Mouse (Mus musculus): Measurements from ENCODE around the gene Traf3ip1. TPM values are rescaled to one million over a fixed set of nuclear protein-coding genes. Genes with fewer than 3 reads are reported as not detected.
A peak's percentile ranks its signal among the peaks of the same experiment; 100 is the strongest.

The Traf3ip1 gene
- polyA plus RNA-seq, 1 experiment from 2014 or later, result 2.5 TPM

DNA sequence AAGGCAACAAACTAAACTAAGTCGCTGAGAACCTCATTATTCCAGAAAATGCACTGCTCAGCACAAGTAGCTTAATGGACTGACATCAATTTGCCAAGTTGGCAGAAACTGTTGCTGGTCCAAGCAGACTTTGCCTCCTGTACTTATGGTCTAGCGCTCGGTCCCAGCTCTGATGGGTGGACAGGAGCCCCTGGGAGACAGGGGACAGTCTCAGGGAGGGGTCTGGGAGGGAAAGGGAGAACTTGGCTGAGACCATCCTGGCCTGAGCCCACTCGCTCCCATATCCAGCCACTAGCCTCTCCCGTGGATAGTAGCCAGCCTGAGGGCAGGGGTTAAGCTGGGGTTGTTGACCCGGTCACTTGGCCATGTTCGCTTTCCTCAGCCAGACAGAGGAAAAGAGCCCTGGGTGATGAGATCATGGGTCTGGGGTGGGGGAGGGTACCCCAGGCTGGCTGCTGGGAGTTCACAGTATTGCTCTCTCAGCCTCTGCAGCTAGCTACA, 38.7 kb upstream of the Traf3ip1 start:
- Histone ChIP-seq H3K27me3 (no peaks in the 10 kb centered on the region), H3K27ac (peak overlapping the region; percentile 85), H3K9me3 (replicated peaks) (no peaks in the 10 kb centered on the region), H3K4me2 (peak overlapping the region; percentile 48), H3K4me1 (replicated peaks) (peaks cover 82% of the 10 kb centered on the region), H3K36me3 (no peaks in the 10 kb centered on the region), H3K9ac (peak overlapping the region; percentile 42), H3K4me3 (replicated peaks) (no peak overlapping the region)
- ATAC-seq (ENCODE audit: low read depth), result no peak
- DNase-seq, result no peak
- WGBS (ENCODE audit: insufficient replicate concordance), result 60% methylated on average over 7 of the region's 7 CpGs

DNA sequence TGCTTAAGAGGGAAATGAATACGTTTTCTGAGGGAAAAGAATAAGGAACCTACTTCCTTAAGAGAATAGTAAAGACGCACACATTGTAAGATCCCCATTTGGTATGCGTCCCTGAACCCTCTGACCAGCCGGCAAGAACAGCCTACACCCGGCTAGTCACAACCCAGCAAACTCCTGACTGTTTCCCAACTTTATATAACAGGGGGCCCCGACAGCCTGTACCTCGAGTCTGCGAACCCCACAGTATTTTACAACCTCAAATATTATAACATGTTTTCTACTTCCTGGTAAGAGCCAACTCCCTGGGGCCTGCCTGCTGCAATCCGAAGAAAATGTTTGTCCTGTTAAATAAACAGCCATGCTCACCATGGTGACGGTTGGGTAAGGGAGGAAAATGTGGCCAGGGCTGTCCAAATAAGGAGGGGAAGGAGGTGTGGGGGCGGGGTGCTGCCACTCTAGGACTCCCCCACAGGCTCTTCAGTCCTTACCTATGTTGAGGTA, 38.1 kb upstream of the Traf3ip1 start:
- Histone ChIP-seq H3K27ac (peak overlapping the region; percentile 85), H3K4me2 (peak overlapping the region; percentile 48), H3K4me3 (replicated peaks) (no peak overlapping the region), H3K27me3 (no peaks in the 10 kb centered on the region), H3K4me1 (replicated peaks) (peaks cover 84% of the 10 kb centered on the region), H3K36me3 (no peaks in the 10 kb centered on the region), H3K9ac (peak overlapping the region; percentile 42), H3K9me3 (replicated peaks) (no peaks in the 10 kb centered on the region)
- 39% methylated on average over 11 of the region's 11 CpGs for WGBS (ENCODE audit: insufficient replicate concordance)
- no peak for ATAC-seq (ENCODE audit: low read depth)
- DNase-seq, result peak; percentile 13

DNA sequence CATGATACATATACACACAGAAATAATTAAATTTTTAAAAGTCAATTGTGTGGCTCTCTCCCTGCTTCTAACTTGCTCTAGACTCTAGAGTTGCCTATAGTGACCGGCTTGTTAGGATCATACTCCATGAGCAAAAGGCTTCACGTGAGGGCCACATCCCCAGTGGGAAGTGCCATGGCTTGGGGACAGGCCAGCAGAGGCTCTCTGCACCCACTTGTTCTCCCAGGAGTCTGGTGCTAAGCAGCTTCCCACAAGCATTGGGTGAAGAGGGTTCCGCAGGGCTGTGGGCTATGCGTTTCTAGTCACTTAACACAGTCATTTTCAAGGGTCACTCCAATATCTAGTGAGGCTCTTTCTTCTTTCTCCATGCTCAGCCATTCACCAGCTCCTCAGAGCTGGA, 37.3 kb upstream of the Traf3ip1 start:
- Histone ChIP-seq H3K36me3 (no peaks in the 10 kb centered on the region), H3K27ac (peak overlapping the region; percentile 85; the same call in 1 of the 2 replicates), H3K27me3 (no peaks in the 10 kb centered on the region), H3K4me1 (replicated peaks) (peaks cover 80% of the 10 kb centered on the region), H3K9me3 (replicated peaks) (no peaks in the 10 kb centered on the region), H3K4me3 (replicated peaks) (no peak overlapping the region), H3K4me2 (peak overlapping the region; percentile 95), H3K9ac (no peak overlapping the region)
- no peak for ATAC-seq (ENCODE audit: low read depth)
- no peak for DNase-seq
- 80% methylated on average over 4 of the region's 4 CpGs for WGBS (ENCODE audit: insufficient replicate concordance)

DNA sequence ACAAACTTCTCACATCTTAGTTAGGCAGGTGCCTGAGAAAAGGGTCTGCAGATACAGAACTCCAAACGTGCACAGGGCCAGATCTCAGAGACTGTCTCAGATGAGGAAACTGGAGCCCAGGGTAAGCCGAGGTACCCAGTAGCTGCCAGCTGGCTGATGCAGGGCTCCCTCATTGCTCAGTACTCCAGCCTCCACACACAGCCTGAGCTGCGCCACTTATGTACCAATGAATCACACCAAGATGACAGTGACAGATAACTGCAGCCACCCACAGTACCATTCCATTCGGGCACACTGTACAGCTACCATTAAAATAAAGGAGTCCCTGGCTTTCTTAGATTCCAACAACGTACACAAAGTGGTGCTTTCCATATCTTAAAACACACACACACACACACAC, 36.7 kb upstream of the Traf3ip1 start:
- Histone ChIP-seq H3K27me3 (no peaks in the 10 kb centered on the region), H3K9ac (no peak overlapping the region), H3K27ac (peak overlapping the region; percentile 85; the same call in 1 of the 2 replicates), H3K4me1 (replicated peaks) (peaks cover 79% of the 10 kb centered on the region), H3K4me2 (peak overlapping the region; percentile 95), H3K4me3 (replicated peaks) (peak overlapping the region; percentile 73), H3K9me3 (replicated peaks) (no peaks in the 10 kb centered on the region), H3K36me3 (no peaks in the 10 kb centered on the region)
- 45% methylated on average over 5 of the region's 5 CpGs for WGBS (ENCODE audit: insufficient replicate concordance)
- ATAC-seq (ENCODE audit: low read depth), result no peak
- DNase-seq, result no peak

DNA sequence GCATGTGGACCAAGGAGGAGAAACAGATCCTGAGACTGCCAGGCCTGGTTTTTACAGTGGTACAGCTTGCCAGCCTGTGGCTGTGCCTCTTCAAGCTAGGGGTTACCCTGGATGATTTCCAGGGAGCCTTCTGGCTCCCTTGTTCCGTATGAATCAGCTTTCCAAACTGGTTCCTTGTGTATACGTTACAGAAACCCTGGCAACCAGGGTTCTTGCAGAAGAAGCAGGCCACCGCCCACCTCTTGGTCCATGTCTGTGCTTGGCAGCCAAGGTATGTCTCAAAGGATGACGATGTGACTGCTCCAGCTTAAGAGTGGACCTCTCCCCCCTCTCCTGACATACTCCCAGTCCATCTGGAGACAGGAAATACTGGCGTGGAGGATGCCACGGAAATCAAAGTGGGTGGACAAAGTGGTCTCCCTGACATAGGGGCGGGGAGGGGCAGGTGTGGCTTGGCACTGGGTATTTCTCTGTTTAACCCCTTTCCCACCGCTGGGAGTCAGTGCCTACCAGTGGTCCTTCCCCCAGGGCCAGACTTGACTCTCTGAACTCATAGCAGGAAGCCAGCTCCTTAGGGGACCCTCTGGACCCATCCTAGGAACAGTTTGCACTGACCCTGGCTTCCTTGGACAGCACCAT, 36.1 kb upstream of the Traf3ip1 start:
- Histone ChIP-seq H3K36me3 (no peaks in the 10 kb centered on the region), H3K9me3 (replicated peaks) (no peaks in the 10 kb centered on the region), H3K27ac (peak overlapping the region; percentile 75; the same call in 1 of the 2 replicates), H3K4me1 (replicated peaks) (peaks cover 78% of the 10 kb centered on the region), H3K4me2 (peak overlapping the region; percentile 95), H3K4me3 (replicated peaks) (peak overlapping the region; percentile 73), H3K9ac (peak overlapping the region; percentile 78), H3K27me3 (no peaks in the 10 kb centered on the region)
- DNase-seq (no peak), ATAC-seq (ENCODE audit: low read depth) (no peak)
- WGBS (ENCODE audit: insufficient replicate concordance), result 33% methylated on average over 8 of the region's 8 CpGs

DNA sequence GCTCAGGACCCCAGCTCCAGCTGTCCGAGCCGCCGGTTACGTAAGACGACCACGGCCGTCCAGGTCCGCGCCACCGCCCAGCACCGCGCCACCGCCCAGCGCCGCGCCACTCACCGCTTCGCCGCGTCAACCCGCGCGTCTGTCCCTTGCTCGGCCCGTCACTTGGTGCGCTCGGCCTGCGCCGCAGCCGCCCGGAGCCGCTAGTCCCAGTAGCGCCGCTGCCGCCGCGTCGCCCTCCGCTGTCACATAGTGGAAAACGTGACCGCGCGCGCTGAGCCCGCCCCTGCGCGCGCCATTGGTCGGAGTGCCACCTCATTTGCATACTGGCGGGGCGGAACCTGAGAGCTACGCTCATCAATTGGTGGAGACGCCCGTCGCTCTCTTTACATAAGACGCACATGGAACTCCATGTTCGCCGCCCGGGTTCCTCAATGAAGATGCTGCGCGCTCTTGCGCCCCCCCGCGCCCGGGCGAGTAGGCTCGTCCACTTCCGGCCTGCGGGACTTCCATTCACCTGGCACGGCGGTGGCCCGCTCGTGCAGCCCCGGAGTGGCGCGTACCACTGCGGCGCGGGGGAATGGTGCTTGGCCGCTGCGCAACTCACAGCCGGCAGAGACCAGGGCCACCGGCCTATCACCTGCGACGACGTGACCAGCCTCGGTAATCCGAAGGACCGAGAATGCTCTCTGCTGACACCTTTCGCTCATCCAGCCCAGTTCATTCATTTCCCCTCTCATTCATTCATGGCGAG, 35.2 kb upstream of the Traf3ip1 start, which contains the start of gene Per2:
Gene Per2, minus strand, starts transcription at position 266 of the 751 bp plus-strand sequence.
- WGBS (ENCODE audit: insufficient replicate concordance), result under 1% methylated on average over 91 of the region's 91 CpGs
- peak within 1 kb of the TSS; percentile 75 for H3K27ac ChIP-seq
- H3K4me1 ChIP-seq (replicated peaks), result peaks cover 70% of the 10 kb centered on the region
- no peaks in the 10 kb centered on the region for H3K9me3 ChIP-seq (replicated peaks)
- H3K9ac ChIP-seq, result peak within 1 kb of the TSS; percentile 78
- DNase-seq (peak; percentile 99), ATAC-seq (ENCODE audit: low read depth) (peak; percentile 94)
- no peaks in the 10 kb centered on the region for H3K27me3 ChIP-seq
- H3K4me3 ChIP-seq (replicated peaks), result peak within 1 kb of the TSS; percentile 73
- no peaks in the 10 kb centered on the region for H3K36me3 ChIP-seq
- H3K4me2 ChIP-seq, result peak within 1 kb of the TSS; percentile 95

DNA sequence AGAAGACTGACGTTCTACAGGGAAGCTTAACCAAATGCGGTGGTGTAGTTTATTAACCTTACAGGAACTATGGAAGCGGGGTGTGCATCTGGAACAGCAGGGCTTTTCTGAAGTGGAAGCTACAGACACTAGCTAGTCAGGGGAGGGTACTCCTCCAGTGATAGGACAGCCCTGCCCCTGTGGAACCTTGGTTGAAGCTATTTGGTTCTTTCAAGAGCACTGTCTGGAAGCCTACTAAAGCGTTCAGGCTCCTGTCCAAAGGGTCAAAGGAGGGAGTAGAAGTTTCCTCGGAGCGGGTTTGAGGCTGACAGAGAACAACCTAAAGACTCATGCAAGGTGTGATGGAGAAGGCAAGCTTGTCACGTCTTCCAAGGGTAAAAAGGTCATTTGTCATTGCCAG, 34.4 kb upstream of the Traf3ip1 start:
- Histone ChIP-seq H3K4me1 (replicated peaks) (peaks cover 62% of the 10 kb centered on the region), H3K4me2 (peak overlapping the region; percentile 95), H3K4me3 (replicated peaks) (peak overlapping the region; percentile 73), H3K9me3 (replicated peaks) (no peaks in the 10 kb centered on the region), H3K27ac (peak overlapping the region; percentile 50), H3K27me3 (no peaks in the 10 kb centered on the region), H3K36me3 (no peaks in the 10 kb centered on the region), H3K9ac (peak overlapping the region; percentile 67)
- 35% methylated on average over 7 of the region's 7 CpGs for WGBS (ENCODE audit: insufficient replicate concordance)
- ATAC-seq (ENCODE audit: low read depth), result no peak
- DNase-seq, result no peak

DNA sequence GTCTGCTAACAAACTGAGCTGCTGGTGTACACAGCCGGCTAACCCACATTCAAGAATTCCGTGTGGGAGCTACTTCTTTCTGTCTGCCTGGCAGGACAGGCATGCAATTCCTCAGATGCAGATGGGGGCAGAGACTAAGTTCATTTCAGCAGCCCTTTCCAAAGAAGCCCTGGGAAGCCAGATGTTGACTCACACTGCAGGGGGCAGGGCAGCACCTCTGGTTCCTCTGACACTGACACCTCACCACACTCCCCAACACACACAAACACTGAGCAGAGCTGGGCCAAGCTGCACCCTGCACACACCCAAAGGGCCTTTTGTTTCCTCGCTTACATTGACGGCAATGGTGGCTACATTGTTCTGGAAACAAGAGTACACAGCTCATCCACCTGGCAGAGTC, 33.9 kb upstream of the Traf3ip1 start:
- WGBS (ENCODE audit: insufficient replicate concordance), result 39% methylated on average over 4 of the region's 4 CpGs
- H3K27ac ChIP-seq, result no peak overlapping the region
- 0 out of 2 replicates have a peak overlapping the region, but pooled peaks have one; percentile 67 for H3K9ac ChIP-seq
- DNase-seq (no peak), ATAC-seq (ENCODE audit: low read depth) (no peak)
- H3K4me3 ChIP-seq (replicated peaks), result no peak overlapping the region
- H3K27me3 ChIP-seq, result no peaks in the 10 kb centered on the region
- no peaks in the 10 kb centered on the region for H3K9me3 ChIP-seq (replicated peaks)
- peak overlapping the region; percentile 95 for H3K4me2 ChIP-seq
- peaks cover 57% of the 10 kb centered on the region for H3K4me1 ChIP-seq (replicated peaks)
- no peaks in the 10 kb centered on the region for H3K36me3 ChIP-seq

DNA sequence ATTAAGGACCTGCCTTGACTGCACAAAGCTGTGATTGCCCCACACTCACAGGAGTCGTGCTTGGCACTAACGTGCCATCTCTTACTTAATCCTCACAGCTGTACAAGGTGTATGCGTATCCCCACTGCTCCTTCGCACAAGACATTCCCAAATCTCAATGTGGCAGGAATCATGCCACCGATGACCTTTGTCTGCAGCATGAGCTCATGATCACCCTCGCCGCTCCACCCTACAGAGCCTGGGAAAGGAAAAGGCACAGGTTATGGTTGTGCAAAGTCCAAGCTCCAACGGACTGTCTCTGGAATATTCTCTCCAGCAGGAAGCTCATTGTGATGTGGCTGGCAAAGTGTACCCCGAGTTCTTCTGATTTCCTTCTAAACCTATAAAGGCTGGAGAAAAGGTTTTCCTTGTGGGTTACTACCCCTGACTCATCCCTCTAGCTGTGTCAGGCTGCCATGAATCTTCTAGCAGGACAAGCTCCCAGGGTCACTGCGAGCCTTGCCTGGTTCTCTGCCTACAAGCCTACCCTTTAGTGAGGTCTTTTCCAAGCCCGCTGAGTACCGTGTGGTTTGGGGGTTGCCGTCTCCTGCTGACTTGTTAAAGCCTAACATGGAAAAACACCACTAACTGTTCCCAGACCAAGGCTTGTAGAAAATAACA, 31.0 kb upstream of the Traf3ip1 start:
- Histone ChIP-seq H3K4me3 (replicated peaks) (no peak overlapping the region), H3K9me3 (replicated peaks) (no peaks in the 10 kb centered on the region), H3K4me1 (replicated peaks) (peaks cover 35% of the 10 kb centered on the region), H3K27ac (no peak overlapping the region), H3K27me3 (no peaks in the 10 kb centered on the region), H3K36me3 (no peaks in the 10 kb centered on the region), H3K4me2 (no peak overlapping the region), H3K9ac (no peak overlapping the region)
- no peak for DNase-seq
- ATAC-seq (ENCODE audit: low read depth), result no peak
- 74% methylated on average over 13 of the region's 13 CpGs for WGBS (ENCODE audit: insufficient replicate concordance)

DNA sequence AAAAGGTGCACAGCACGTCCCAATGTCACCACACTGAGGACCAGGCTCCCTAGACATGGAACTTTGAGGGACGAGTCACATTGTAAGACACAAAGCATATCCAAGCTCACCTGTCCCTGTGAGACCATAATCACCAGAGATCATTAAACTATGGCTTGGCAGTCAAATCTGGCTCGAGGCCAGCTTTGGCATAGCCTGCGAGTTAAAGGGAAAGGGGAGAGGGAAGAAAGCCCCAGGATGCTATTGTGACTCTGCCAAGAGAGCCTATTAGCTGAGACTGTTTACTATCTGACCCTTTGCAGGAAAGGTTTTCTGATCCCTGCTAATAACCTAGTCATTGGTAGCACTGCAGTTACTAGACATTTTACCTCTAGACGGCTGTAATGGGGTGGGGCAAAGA, 30.0 kb upstream of the Traf3ip1 start:
- no peaks in the 10 kb centered on the region for H3K27me3 ChIP-seq
- H3K4me3 ChIP-seq (replicated peaks), result no peak overlapping the region
- H3K9ac ChIP-seq, result no peak overlapping the region
- H3K4me1 ChIP-seq (replicated peaks), result peaks cover 28% of the 10 kb centered on the region
- peak overlapping the region; percentile 41; the same call in 1 of the 2 replicates for H3K4me2 ChIP-seq
- H3K9me3 ChIP-seq (replicated peaks), result no peaks in the 10 kb centered on the region
- ATAC-seq (ENCODE audit: low read depth) (no peak), DNase-seq (no peak)
- 57% methylated on average over 5 of the region's 5 CpGs for WGBS (ENCODE audit: insufficient replicate concordance)
- no peaks in the 10 kb centered on the region for H3K36me3 ChIP-seq
- H3K27ac ChIP-seq, result peak overlapping the region; percentile 83; the same call in 1 of the 2 replicates

DNA sequence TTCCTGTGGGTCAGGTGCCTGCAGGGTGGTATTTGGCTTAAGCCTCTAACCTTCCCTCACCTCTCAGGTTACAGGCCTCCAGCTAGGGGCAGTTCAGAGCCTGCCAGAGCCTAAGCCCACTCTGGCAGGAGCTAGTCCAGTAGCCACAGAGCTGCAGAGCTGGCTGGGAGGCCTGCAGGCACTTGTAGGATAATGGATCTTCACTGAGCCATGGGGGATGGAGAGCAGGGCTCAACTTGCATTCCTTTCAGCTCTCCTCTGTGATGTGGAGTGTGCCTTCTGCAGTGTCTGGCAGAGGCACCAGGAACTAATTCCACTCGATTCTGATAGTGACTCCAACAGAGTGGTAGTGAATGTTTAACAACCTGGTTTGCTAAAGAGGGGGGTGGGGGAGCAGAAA, 29.2 kb upstream of the Traf3ip1 start:
- Histone ChIP-seq H3K36me3 (no peaks in the 10 kb centered on the region), H3K4me3 (replicated peaks) (no peak overlapping the region), H3K4me2 (peak overlapping the region; percentile 41), H3K4me1 (replicated peaks) (peaks cover 20% of the 10 kb centered on the region), H3K9ac (peak overlapping the region; percentile 45; the same call in 1 of the 2 replicates), H3K27me3 (no peaks in the 10 kb centered on the region), H3K9me3 (replicated peaks) (no peaks in the 10 kb centered on the region), H3K27ac (peak overlapping the region; percentile 83)
- peak; percentile 63 for ATAC-seq (ENCODE audit: low read depth)
- no peak for DNase-seq
- WGBS (ENCODE audit: insufficient replicate concordance), result 3% methylated on average over 1 of the region's 1 CpGs
